Mouse (Mus musculus) kidney, postnatal 4 days (tissue): ENCODE measurements at regions not wholly inside any gene's neighbourhood (a gene's known extent, or its start where the extent isn't known, plus 50 kb on each side); places are given as distances from the start of the nearest gene placed in this dataset.
"Not testable (repeated sequence)": the region's sequence is repeated elsewhere in the genome, so short reads cannot be mapped to it uniquely, and the experiment has no call there.

ENCODE experiments used
- DNase-seq, 2 experiments: peaks; one replicate each; pipeline ENCODE4 v3.0.0; 2021; ENCODE audit warnings: mixed read lengths in 2 of 2

DNA sequence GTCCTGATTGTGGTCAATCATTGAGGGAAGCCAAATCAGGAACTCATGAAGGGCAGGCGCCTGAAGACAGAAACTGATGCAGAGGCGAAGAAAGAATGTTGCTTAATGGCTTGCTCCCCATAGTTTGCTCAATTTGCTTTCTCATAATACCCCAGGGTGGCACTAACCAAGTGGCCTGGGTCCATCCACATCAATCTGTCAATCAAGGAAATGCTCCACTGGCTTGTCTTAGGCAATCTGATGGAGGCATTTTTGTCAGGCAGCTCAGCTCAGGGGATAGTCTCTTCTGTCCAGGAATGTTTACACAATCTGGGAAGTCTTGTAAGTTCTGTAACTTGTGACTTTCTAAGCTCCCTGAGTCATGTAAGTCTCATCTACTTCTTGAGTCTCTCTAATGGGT is 50.0 kb upstream of the Klhl24 start:
- DNase-seq: no peak

DNA sequence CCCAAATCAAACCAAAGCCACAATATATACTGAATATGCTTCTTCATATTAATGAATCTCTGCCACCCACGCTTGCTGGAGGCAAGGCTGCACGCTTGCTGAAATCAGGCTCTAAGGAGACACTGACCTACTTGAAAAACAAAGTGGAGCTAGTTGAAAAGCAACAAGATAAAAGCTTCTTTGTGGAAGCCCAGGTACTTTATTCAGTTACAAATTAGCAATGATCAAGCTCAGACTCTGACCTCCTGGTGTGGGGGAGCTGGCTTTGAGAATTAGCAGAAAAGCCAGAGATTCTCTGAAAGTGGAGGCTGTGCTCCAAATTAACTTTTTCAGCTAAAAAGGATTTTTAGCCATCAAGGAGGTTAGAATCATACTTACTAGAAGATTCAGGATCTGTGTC is 52.3 kb upstream of the Klhl6 start:
- DNase-seq: not testable (repeated sequence)

GRCm38 (mm10) chr16:20032328-20033081 is 49.7 kb upstream of the Klhl6 start:
- DNase-seq: peak; percentile 52 to 61
